Mouse (Mus musculus): Measurements from ENCODE around the gene Olfr154.
"Not testable (repeated sequence)": the region's sequence is repeated elsewhere in the genome, so short reads cannot be mapped to it uniquely, and the experiment has no call there.

The Olfr154 gene

DNA sequence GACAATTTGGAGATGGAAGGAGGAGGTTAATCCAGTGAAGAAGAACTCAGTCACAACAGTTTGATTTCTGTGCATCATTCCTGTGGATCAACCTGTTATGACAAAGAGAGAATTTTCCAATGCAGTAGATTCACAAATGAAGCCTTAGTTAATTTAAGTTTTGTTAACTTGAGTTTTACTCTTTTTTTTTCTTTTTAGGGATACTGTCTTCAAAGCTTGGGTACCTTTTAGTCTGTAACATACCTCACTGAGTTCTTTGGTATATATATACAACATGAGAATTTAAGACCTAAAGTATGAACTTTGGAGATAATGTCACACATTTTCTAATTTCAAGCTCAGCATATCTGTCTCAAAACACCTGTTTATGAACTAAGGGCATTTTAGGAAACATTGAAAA lies at the start of gene Olfr154:
Gene Olfr154 (minus strand): TSS at position 101 of the 400 bp plus-strand sequence.
- not testable (repeated sequence) for DNase-seq

DNA sequence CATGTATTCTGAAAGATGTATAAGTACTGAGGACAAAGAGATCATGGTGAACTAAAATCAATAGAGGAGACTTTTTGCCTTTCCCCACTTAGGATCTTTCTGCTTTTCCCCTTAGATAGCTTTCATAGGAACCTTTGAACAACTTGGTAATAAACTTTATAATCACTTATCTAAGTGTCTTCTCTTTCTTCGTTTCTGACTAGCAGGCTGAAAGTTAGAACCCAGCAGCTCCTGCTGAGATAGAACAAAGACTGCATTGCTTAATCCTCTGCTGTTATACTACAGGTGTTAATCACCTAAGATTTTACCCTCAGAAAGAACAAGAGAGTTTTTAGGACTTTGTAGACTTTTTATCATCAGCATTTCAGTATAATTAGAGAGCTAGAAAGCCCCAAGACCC lies 46.9 kb upstream of the Olfr154 start:
- no peak for DNase-seq

DNA sequence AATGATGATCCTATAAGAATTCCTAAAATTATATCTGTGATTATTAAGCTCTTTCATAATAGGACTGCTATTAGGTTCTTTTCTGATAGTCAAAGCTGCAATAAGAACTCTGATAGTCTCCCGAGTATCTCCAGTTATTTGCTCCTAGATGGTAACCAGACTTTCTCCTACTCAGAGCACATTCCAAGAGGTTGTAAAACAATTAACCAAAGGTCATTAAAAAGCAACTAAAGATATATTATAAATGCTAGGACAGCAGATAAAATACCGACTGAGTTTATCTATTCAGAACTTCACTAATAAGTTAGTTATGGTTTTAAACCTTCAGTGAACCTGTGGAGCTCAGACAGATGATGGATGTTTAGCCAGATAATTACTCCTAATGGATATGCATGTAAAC lies 46.4 kb upstream of the Olfr154 start:
- DNase-seq: not testable (repeated sequence)

DNA sequence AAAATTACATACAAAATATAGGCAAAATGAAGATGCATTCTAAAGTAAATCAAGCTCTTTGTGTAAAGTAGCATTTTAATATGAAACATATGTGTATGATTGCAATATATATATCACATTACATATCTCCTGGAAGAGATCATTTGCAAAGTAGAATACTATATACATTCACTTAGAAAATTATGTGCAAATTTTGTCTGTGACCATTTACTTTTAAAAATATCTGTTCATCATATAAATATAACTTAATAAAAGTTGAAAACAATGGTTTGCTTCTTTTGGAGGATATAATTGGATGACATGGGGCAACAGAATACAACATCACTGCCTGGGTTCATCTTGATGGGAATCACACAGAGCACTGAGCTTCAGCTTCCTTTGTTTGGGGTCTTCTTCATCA lies 24.9 kb upstream of the Olfr154 start, which contains the start of gene Olfr1008:
Gene Olfr1008 (plus strand): TSS at position 301 of the 400 bp plus-strand sequence.
- no peak for DNase-seq

DNA sequence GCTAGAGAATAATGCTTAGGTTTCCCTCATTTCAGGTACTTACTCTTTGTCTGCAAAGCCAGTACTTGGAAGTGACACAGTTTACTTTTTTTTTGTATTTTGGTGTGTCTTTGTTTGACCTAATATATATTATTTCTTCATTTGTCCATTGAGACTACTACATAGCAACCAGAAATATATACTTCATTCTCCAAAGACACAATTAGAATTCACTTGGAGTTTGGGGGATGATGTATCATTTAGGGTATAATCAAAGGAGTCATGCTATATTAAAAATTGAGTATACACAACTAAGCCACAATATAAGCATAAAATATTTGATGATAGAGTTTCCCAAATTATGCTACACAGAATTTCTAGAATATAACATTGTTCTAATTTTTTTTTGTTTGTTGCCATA lies 14.4 kb upstream of the Olfr154 start, which contains the start of gene Olfr1006:
Gene Olfr1006 (minus strand): TSS at position 101 of the 400 bp plus-strand sequence.
- no peak for DNase-seq

DNA sequence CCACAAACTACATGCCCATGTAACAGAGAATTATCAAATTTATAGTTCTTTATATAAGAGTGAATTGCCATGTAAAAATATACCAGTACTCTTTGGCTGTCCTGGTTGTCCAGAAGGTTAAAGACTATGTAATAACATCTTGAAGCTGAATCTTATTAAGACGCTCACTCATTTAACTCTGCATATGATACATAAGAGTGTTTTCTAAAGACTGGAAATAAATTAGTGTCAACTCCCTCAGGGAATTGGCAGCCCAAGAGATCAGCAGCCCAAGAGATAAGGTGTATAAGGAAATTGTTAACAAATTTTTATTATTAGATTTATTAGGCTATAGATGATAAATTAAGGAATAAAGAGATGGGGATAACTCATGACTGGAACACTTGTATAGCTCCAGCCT lies 13.7 kb downstream of the Olfr154 start, which contains the start of gene Olfr1002:
Gene Olfr1002 (minus strand): TSS at position 101 of the 400 bp plus-strand sequence.
- no peak for DNase-seq

Measured in liver (tissue).